Mouse (Mus musculus) liver, adult 2 months (tissue): ENCODE measurements around the gene Ddc.

Source experiments
- CTCF ChIP-seq: fragments of 200-500 bp; IDR thresholded peaks from 2 replicates; pipeline ENCODE4 v1.5.1; 2011; ENCODE audit warnings: low read depth, low read length, control low read depth
- POLR2A ChIP-seq: fragments of 200-500 bp; IDR thresholded peaks from 2 replicates; pipeline ENCODE4 v1.6.1; 2011; ENCODE audit warnings: low read length, control low read depth; ENCODE audit not compliant: insufficient read depth; ENCODE audit errors: extremely low read depth

GRCm38 (mm10) chr11:11828251-11828650, 69.7 kb downstream of the Ddc start:
- TF ChIP-seq POLR2A (no peak), CTCF (no peak)
